Mouse (Mus musculus): Measurements from ENCODE around the gene Plxna2. TPM values are rescaled to one million over a fixed set of nuclear protein-coding genes. Genes with fewer than 3 reads are reported as not detected.

The Plxna2 gene
- polyA plus RNA-seq, 1 experiment from 2014 or later: 4.0 TPM

- DNase-seq (ENCODE audit: low spot score) (no peak), ATAC-seq (ENCODE audit: insufficient number of reproducible peaks, low FRiP score, low TSS enrichment, low read depth) (no peak)
- no peaks in the 10 kb centered on the region for H3K27me3 ChIP-seq (ENCODE audit: control insufficient read depth, insufficient read depth, low read length)
- no peak overlapping the region for H3K4me2 ChIP-seq (ENCODE audit: low read depth, severe bottlenecking)
- WGBS: 82% methylated on average over 4 of the region's 4 CpGs
- H3K4me3 ChIP-seq (ENCODE audit: low read depth, low read length): no peak overlapping the region
- no peak overlapping the region for H3K27ac ChIP-seq (replicated peaks; ENCODE audit: low read depth, low read length)
- no peaks in the 10 kb centered on the region for H3K9me3 ChIP-seq (ENCODE audit: control insufficient read depth, low read length)
- no peaks in the 10 kb centered on the region for H3K36me3 ChIP-seq (ENCODE audit: control insufficient read depth, insufficient read depth, low read length)
- H3K4me1 ChIP-seq (ENCODE audit: control insufficient read depth, insufficient read depth, low read length): no peaks in the 10 kb centered on the region
- H3K9ac ChIP-seq (ENCODE audit: low read length): no peak overlapping the region
These were observed 233.4 kb downstream of the Plxna2 start for GRCm38 (mm10) chr1:194851242-194852064.

GRCm38 (mm10) chr1:194852065-194852358, 234.0 kb downstream of the Plxna2 start:
- Histone ChIP-seq H3K4me3 (ENCODE audit: low read depth, low read length) (no peak overlapping the region), H3K36me3 (ENCODE audit: control insufficient read depth, insufficient read depth, low read length) (no peaks in the 10 kb centered on the region), H3K9ac (ENCODE audit: low read length) (no peak overlapping the region), H3K9me3 (ENCODE audit: control insufficient read depth, low read length) (no peaks in the 10 kb centered on the region), H3K27me3 (ENCODE audit: control insufficient read depth, insufficient read depth, low read length) (no peaks in the 10 kb centered on the region), H3K4me1 (ENCODE audit: control insufficient read depth, insufficient read depth, low read length) (no peaks in the 10 kb centered on the region), H3K4me2 (ENCODE audit: low read depth, severe bottlenecking) (no peak overlapping the region), H3K27ac (replicated peaks; ENCODE audit: low read depth, low read length) (no peak overlapping the region)
- ATAC-seq (ENCODE audit: insufficient number of reproducible peaks, low FRiP score, low TSS enrichment, low read depth) (no peak), DNase-seq (ENCODE audit: low spot score) (no peak)
- WGBS: 78% methylated on average over 2 of the region's 2 CpGs

Small RNA genes lying within 50 kb of the gene (microRNA-seq; reads per million reads assigned to microRNA genes)
- 0.92 reads per million for gene Mir3962
